Mouse (Mus musculus) CH12.LX (cell line): ENCODE results near the gene Atp9a. TPM values are rescaled to one million over a fixed set of nuclear protein-coding genes. Genes with fewer than 3 reads are reported as not detected.

Source experiments
- DNase-seq: peaks from one replicate; pipeline ENCODE4 v3.0.0-alpha.2; 2013; ENCODE audit errors: extremely low read depth
- H3K27ac ChIP-seq: 2 replicates; pipeline ENCODE4 v1.5.1; 2012; ENCODE audit warnings: low read depth, mild to moderate bottlenecking, control low read depth, moderate library complexity; ENCODE audit not compliant: insufficient read depth
- H3K27me3 ChIP-seq: replicated peaks from 2 replicates; pipeline ENCODE3; 2012; ENCODE audit warnings: inconsistent platforms
- H3K36me3 ChIP-seq, 2 experiments: replicated peaks in 1 of 2; 2 replicates each; pipeline versions ENCODE3 to v1.6.1; 2012; ENCODE audit warnings: inconsistent platforms in 1 of 2, low read length in 1 of 2, mild to moderate bottlenecking in 1 of 2, mixed read lengths in 1 of 2, moderate library complexity in 1 of 2; ENCODE audit not compliant: control insufficient read depth in 1 of 2, insufficient read depth in 1 of 2
- H3K4me1 ChIP-seq, 2 experiments: 2 replicates each; pipeline ENCODE4 v1.6.1; 2012; ENCODE audit warnings: inconsistent platforms in 1 of 2, moderate library complexity in 1 of 2; ENCODE audit not compliant: insufficient read depth in 2 of 2, control insufficient read depth in 1 of 2
- H3K4me2 ChIP-seq: 2 replicates; pipeline ENCODE4 v1.6.1; 2012; ENCODE audit warnings: low read depth, mild to moderate bottlenecking, control low read depth; ENCODE audit not compliant: poor library complexity, insufficient read depth, severe bottlenecking
- H3K4me3 ChIP-seq, 3 experiments: fragments of 150-350 bp in 1 of 3; sonication (generic) in 1 of 3; replicated peaks in 1 of 3; 2 replicates each; pipeline versions ENCODE3 to v1.5.1; 2011 to 2012; ENCODE audit warnings: low read depth in 2 of 3, low read length in 2 of 3, mild to moderate bottlenecking in 2 of 3, moderate library complexity in 2 of 3, control low read depth in 1 of 3, improper control_type of control experiment in 1 of 3, inconsistent platforms in 1 of 3, mixed read lengths in 1 of 3; ENCODE audit not compliant: poor library complexity in 1 of 3
- H3K79me2 ChIP-seq: replicated peaks from 2 replicates; pipeline ENCODE4 v1.6.1; 2012; ENCODE audit warnings: mild to moderate bottlenecking, moderate library complexity; ENCODE audit not compliant: control insufficient read depth, poor library complexity, insufficient read depth, severe bottlenecking; ENCODE audit errors: extremely low read depth
- H3K9ac ChIP-seq: 2 replicates; pipeline ENCODE4 v1.6.1; 2012; ENCODE audit warnings: low read depth, mild to moderate bottlenecking, control low read depth, moderate library complexity; ENCODE audit not compliant: insufficient read depth
- H3K9me3 ChIP-seq: replicated peaks from 2 replicates; pipeline ENCODE3; 2012; ENCODE audit warnings: low read length, inconsistent platforms, mixed read lengths
- BHLHE40 ChIP-seq: IDR thresholded peaks from 2 replicates; pipeline ENCODE4 v1.6.1; 2011; ENCODE audit warnings: mild to moderate bottlenecking, low read depth, low read length, improper control_type of control experiment
- CHD1 ChIP-seq: IDR thresholded peaks from 2 replicates; pipeline ENCODE4 v1.6.1; 2012; ENCODE audit warnings: low read depth, low read length, improper control_type of control experiment, inconsistent platforms
- E2F4 ChIP-seq: IDR thresholded peaks from 2 replicates; pipeline ENCODE4 v1.6.1; 2011; ENCODE audit warnings: low read depth, low read length, improper control_type of control experiment; ENCODE audit not compliant: insufficient replicate concordance
- HCFC1 ChIP-seq: IDR thresholded peaks from 2 replicates; pipeline ENCODE4 v1.6.1; 2012; ENCODE audit warnings: low read depth, mild to moderate bottlenecking, inconsistent platforms, low read length, improper control_type of control experiment
- KAT2A ChIP-seq: IDR thresholded peaks from 2 replicates; pipeline ENCODE4 v1.6.1; 2012; ENCODE audit warnings: low read length, improper control_type of control experiment, inconsistent platforms; ENCODE audit not compliant: insufficient replicate concordance
- MAX ChIP-seq: IDR thresholded peaks from 2 replicates; pipeline ENCODE4 v1.6.1; 2011; ENCODE audit warnings: low read length, improper control_type of control experiment
- MXI1 ChIP-seq: IDR thresholded peaks from 2 replicates; pipeline ENCODE4 v1.6.1; 2011; ENCODE audit warnings: mild to moderate bottlenecking, low read depth, low read length, improper control_type of control experiment
- NELFE ChIP-seq: IDR thresholded peaks from 2 replicates; pipeline ENCODE4 v1.6.1; 2011; ENCODE audit warnings: low read depth, low read length, improper control_type of control experiment
- PAX5 ChIP-seq: IDR thresholded peaks from 2 replicates; pipeline ENCODE4 v1.6.1; 2012; ENCODE audit warnings: low read length, inconsistent platforms, mixed read lengths
- POLR2A ChIP-seq: IDR thresholded peaks from 2 replicates; pipeline ENCODE4 v1.6.1; 2011; ENCODE audit warnings: low read depth, mild to moderate bottlenecking, improper control_type of control experiment, low read length
- POLR2AphosphoS2 ChIP-seq: IDR thresholded peaks from 2 replicates; pipeline ENCODE4 v1.6.1; 2011; ENCODE audit warnings: low read depth, low read length, improper control_type of control experiment
- RCOR1 ChIP-seq: conservative IDR thresholded peaks from 2 replicates; pipeline ENCODE4 v1.6.1; 2012; ENCODE audit warnings: low read depth, mild to moderate bottlenecking, inconsistent platforms, low read length, improper control_type of control experiment
- SMC3 ChIP-seq: IDR thresholded peaks from 2 replicates; pipeline ENCODE4 v1.6.1; 2011; ENCODE audit warnings: low read depth, low read length, improper control_type of control experiment
- TBP ChIP-seq: conservative IDR thresholded peaks from 2 replicates; pipeline ENCODE4 v1.6.1; 2011; ENCODE audit warnings: low read depth, low read length, improper control_type of control experiment
- UBTF ChIP-seq: IDR thresholded peaks from 2 replicates; pipeline ENCODE4 v1.6.1; 2012; ENCODE audit warnings: low read depth, mild to moderate bottlenecking, inconsistent platforms, low read length, improper control_type of control experiment, moderate library complexity
- USF1 ChIP-seq: IDR thresholded peaks from 2 replicates; pipeline ENCODE4 v1.6.1; 2014; ENCODE audit warnings: low read depth, mild to moderate bottlenecking, inconsistent platforms, low read length, improper control_type of control experiment
- ZC3H11A ChIP-seq: IDR thresholded peaks from 2 replicates; pipeline ENCODE4 v1.6.1; 2012; ENCODE audit warnings: low read depth, mild to moderate bottlenecking, inconsistent platforms, low read length, improper control_type of control experiment
- dilution Hi-C: fragments of 300-500 bp; cut with MboI; formaldehyde crosslinking; loops from 2 replicates; pipeline ENCODE4 v1.14.3; 2020; ENCODE audit warnings: low sequenced_read_pairs; ENCODE audit not compliant: extremely low pct_unique_long_range_greater_than_20kb, extremely low pct_ligation_motif_present
- in situ Hi-C: fragments of 300-500 bp; cut with MboI; formaldehyde crosslinking; loops from 3 replicates; pipeline ENCODE4 v1.14.3; 2019; ENCODE audit warnings: low sequenced_read_pairs, low pct_ligation_motif_present, low pct_unique_long_range_greater_than_20kb, mixed read lengths
- polyA plus RNA-seq: library from polyadenylated mRNA; unstranded; fragments of >175 nt; gene quantifications from 2 replicates; pipeline ENCODE4 v1.2.1, GENCODE M21; 2012; ENCODE audit warnings: low read depth; ENCODE audit not compliant: insufficient read length
- total RNA-seq, 2 experiments: library from RNA; depleted of rRNA; stranded (reverse); fragments of 300-350 nt in 1 of 2; fragments of >200 nt in 1 of 2; gene quantifications; 2 replicates each; pipeline ENCODE4 v1.2.3; 2012 to 2014

Atp9a gene
- total and polyA plus RNA-seq, 3 experiments = 18.9 to 43.7 (median 40.1) TPM

- no peak overlapping the region for H3K9ac ChIP-seq
- in situ Hi-C loops = no loop called here
- H3K79me2 ChIP-seq = no peaks in the 10 kb centered on the region
- no peak for DNase-seq
- peaks cover 22% of the 10 kb centered on the region for H3K9me3 ChIP-seq
- no peak overlapping the region for H3K4me2 ChIP-seq
- TF ChIP-seq KAT2A = no peak
- TF ChIP-seq, all 38 proteins: peak for 0
- H3K27ac ChIP-seq = no peak overlapping the region
- H3K4me3 ChIP-seq = no peak overlapping the region
- peaks cover 0 to 4% of the 10 kb centered on the region in 2 experiments; a peak in 1 of 4 replicates for H3K4me1 ChIP-seq
- dilution Hi-C loops = no loop called here
- no peaks in the 10 kb centered on the region for H3K36me3 ChIP-seq
- no peaks in the 10 kb centered on the region for H3K27me3 ChIP-seq
Measured at GRCm38 (mm10) chr2:168621111-168621802, 121.0 kb downstream of the Atp9a start.

- peaks cover 6% of the 10 kb centered on the region for H3K9me3 ChIP-seq
- H3K9ac ChIP-seq = no peak overlapping the region
- H3K79me2 ChIP-seq = no peaks in the 10 kb centered on the region
- peaks cover 0 to 4% of the 10 kb centered on the region in 2 experiments; a peak in 1 of 4 replicates for H3K4me1 ChIP-seq
- no peak overlapping the region for H3K4me2 ChIP-seq
- in situ Hi-C loops = no loop called here
- no peak overlapping the region for H3K27ac ChIP-seq
- dilution Hi-C loops = no loop called here
- TF ChIP-seq E2F4 = no peak
- no peak for TF ChIP-seq MXI1
- no peak for TF ChIP-seq BHLHE40
- no peak for TF ChIP-seq POLR2AphosphoS2
- no peak for TF ChIP-seq TBP
- no peak for TF ChIP-seq NELFE
- no peak for TF ChIP-seq ZC3H11A
- TF ChIP-seq KAT2A = no peak
- no peak for TF ChIP-seq CHD1
- no peak for TF ChIP-seq PAX5
- no peak for TF ChIP-seq RCOR1
- no peak for TF ChIP-seq MAX
- TF ChIP-seq USF1 = no peak
- no peak for TF ChIP-seq SMC3
- TF ChIP-seq POLR2A = no peak
- TF ChIP-seq UBTF = no peak
- no peak for TF ChIP-seq HCFC1
- TF ChIP-seq, all 38 proteins: peak for 0
- DNase-seq = no peak
- no peaks in the 10 kb centered on the region for H3K36me3 ChIP-seq
- H3K27me3 ChIP-seq = no peaks in the 10 kb centered on the region
- H3K4me3 ChIP-seq = no peak overlapping the region
Measured at GRCm38 (mm10) chr2:168618205-168618717, 123.9 kb downstream of the Atp9a start.
